Mouse (Mus musculus) frontal cortex, postnatal 10 days (tissue): ENCODE data around the gene Slc19a1.

Source experiments
- DNase-seq, 2 experiments: peaks; one replicate each; pipeline ENCODE4 v3.0.0; 2022; ENCODE audit warnings: low spot score in 2 of 2, mixed read lengths in 1 of 2

Slc19a1 gene

GRCm38 (mm10) chr10:77033323-77034025, 1.4 kb downstream of the Slc19a1 start:
- peak; percentile 39 to 52 for DNase-seq

GRCm38 (mm10) chr10:77035487-77035886, 3.4 kb downstream of the Slc19a1 start:
- peak in 1 of 2 experiments; percentile 49 for DNase-seq

- no peak for DNase-seq
Measured at GRCm38 (mm10) chr10:77038579-77039174, 6.6 kb downstream of the Slc19a1 start.

- DNase-seq: no peak
Measured at GRCm38 (mm10) chr10:77048196-77048595, 16.2 kb downstream of the Slc19a1 start.

GRCm38 (mm10) chr10:77048606-77049005, 16.6 kb downstream of the Slc19a1 start:
- no peak for DNase-seq

GRCm38 (mm10) chr10:77056768-77057167, 24.7 kb downstream of the Slc19a1 start:
- DNase-seq: no peak

GRCm38 (mm10) chr10:77061426-77061825, 29.4 kb downstream of the Slc19a1 start:
- no peak for DNase-seq

GRCm38 (mm10) chr10:77062393-77063010, 30.5 kb downstream of the Slc19a1 start:
- DNase-seq: peak in 1 of 2 experiments; percentile 27

- no peak for DNase-seq
Measured at GRCm38 (mm10) chr10:77064239-77064638, 32.2 kb downstream of the Slc19a1 start.

- DNase-seq: no peak
Measured at GRCm38 (mm10) chr10:77064659-77065058, 32.6 kb downstream of the Slc19a1 start.

GRCm38 (mm10) chr10:77068469-77068868, 36.4 kb downstream of the Slc19a1 start:
- DNase-seq: no peak

- DNase-seq: peak in 1 of 2 experiments; percentile 52
Measured at GRCm38 (mm10) chr10:77070072-77070471, 38.0 kb downstream of the Slc19a1 start.

- no peak for DNase-seq
Measured at GRCm38 (mm10) chr10:77074276-77074974, 42.4 kb downstream of the Slc19a1 start.

- no peak for DNase-seq
Measured at GRCm38 (mm10) chr10:77078456-77078855, 46.4 kb downstream of the Slc19a1 start.

- DNase-seq: no peak
Measured at GRCm38 (mm10) chr10:77078961-77079360, 46.9 kb downstream of the Slc19a1 start.

- peak in 1 of 2 experiments; percentile 75 for DNase-seq
Measured at GRCm38 (mm10) chr10:77082453-77082852, 50.4 kb downstream of the Slc19a1 start.

GRCm38 (mm10) chr10:77082921-77083320, 50.9 kb downstream of the Slc19a1 start:
- no peak for DNase-seq

GRCm38 (mm10) chr10:77084568-77084967, 52.5 kb downstream of the Slc19a1 start:
- no peak for DNase-seq

- no peak for DNase-seq
Measured at GRCm38 (mm10) chr10:77089336-77089735, 57.3 kb downstream of the Slc19a1 start.

GRCm38 (mm10) chr10:77090063-77090462, 58.0 kb downstream of the Slc19a1 start:
- DNase-seq: no peak

- DNase-seq: no peak
Measured at GRCm38 (mm10) chr10:77091538-77092097, 59.6 kb downstream of the Slc19a1 start.

GRCm38 (mm10) chr10:77093817-77094216, 61.8 kb downstream of the Slc19a1 start:
- DNase-seq: no peak
